Mouse (Mus musculus) kidney, postnatal 4 days (tissue): ENCODE measurements around the gene Ppp2r3a.

Source experiments
- DNase-seq, 2 experiments: peaks; one replicate each; pipeline ENCODE4 v3.0.0; 2021; ENCODE audit warnings: mixed read lengths in 2 of 2

Gene Ppp2r3a

DNA sequence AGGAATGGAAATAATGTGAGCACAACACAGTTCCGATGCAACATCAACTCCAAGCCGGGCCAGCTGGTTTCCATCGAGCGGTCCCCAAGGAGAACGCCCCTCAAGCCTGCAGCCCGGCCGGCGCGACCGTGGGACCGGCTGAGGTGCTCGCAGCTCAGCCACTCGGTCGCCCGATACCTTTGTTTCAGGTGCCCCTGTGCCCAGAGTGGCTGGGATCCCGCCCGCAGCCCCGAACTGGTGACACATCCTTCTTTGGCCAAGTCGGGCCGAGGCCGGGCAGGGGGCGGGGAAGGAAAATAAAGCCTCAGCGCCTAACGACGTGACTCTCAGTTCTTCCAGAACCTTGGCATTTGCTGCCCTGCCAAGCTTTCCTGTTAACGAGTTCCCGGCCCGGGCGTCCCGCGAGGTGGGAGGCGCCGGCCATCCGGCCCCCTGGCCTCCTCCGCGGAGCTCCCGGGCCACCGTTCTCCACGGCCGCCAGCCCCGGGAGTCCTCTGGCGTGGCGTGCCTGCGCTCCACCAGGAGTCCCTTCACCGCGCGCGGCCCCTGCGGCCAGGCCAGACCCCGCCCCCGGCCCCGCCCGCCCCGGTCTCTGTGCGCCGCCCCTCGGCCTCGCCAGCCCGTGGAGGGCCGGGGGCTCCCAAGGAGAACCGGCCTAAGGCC is 483 bp downstream of the Ppp2r3a start:
- DNase-seq, result peak; percentile 86 to 92

DNA sequence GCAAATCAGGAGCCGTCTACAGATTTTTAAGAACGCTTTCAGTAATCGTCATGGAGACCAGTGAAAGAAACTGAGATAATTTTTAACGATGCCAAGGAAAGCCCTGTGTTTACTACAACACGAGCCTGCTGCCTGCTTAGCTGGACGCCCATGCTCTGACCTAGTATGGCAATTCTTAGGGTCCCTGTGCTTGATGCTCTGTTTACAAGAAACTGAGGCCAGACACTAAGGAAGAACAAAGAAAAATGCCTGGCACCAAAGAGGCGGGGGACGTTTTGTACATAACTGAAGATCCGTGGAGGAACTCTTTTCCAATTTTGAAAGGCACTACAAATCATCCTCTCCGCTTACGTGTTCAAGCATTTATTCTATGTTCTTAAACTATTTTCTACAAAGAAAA is 1.1 kb downstream of the Ppp2r3a start:
- peak; percentile 21 to 29 for DNase-seq

DNA sequence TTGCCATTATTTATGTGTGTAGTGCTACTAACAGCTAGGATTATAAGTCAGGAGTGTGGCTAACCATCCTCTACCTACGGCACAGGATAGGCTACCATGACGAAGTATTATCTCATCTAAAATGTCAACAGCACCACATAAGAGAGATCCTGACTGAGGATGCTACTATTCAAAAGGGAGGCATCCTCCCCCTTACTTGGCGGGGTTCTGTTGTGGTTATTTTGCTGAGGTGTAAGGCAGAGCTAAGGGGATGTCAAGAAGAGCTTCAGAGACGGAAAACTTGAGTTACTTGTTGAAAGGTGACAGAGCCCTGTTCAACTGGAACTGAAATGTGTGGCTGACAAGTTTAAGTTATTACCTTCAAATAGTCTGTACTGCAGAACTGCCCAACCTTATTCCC is 2.0 kb downstream of the Ppp2r3a start:
- DNase-seq, result no peak

DNA sequence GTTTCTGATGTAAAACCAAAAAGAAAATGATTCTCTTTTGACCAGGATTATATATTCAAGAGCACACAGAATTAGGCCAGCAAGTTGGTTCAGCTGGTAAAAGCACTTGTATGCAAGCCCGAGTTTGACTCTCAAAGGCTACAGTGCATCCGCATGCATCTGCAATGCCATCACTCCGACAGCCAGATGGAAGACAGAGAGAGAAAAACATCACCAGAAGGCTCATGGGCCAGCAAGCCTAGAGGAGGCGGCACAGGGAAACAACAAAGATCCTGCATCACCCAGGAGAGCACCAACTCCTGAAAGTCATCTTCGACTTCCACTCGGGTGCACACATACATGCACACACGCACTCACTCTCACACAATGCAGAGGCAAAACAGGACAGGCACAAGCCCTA is 4.1 kb downstream of the Ppp2r3a start:
- DNase-seq, result no peak

DNA sequence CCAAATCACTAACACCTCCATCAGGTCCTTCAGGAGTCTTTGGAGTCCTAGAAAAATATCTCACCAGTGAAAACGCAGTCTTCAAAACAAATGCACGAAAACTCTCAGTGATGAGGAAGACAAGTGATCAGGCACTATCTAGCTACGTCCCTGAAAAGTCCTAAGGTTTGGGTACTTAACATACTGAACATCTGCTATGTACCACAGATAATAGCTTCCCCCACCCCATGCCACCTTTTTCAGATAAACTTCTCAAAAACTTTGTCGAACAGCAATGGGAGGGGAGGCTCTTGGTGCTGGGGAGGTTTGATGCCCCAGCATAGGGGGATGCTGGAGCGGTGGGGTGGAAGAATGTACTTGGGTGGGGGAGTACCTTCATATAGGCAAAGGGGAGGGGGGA is 6.1 kb downstream of the Ppp2r3a start:
- DNase-seq, result no peak

DNA sequence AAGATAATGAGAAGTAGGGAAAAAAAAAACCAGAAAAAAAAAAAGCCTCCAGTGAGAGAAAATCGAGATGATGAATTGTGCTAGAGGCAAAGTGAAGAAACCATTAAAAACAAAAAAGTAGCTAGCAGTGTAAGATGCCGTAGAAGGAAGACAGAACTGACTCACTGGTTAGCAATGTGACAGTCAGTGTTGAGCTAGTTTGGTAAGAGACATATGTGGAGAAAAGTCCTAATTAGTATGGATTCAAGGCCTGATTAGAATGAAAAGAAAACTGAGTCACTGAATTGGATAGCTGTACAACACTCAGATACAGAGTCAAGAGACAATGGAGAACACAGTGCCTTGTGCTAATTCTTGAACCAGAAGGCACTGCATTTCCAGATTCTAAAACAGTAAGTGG is 7.9 kb downstream of the Ppp2r3a start:
- DNase-seq, result no peak

DNA sequence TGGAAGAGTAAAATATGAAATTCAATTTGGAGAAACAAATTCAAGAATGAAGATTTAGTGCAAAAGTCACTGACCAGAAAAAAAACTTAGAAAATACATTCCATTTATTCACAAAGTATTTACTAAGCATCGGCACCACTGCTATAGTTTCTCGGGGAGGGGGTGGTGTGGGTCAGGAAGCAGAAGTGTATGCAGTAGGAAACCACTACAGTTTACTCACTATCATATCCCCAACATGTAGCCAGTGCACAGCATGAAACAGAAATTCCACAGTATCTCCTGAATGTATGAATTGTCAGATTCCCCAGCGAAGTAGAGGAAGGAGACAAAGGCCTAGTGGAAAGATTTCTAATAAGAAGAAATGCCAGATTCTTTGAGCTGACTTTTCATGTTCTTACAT is 11.4 kb downstream of the Ppp2r3a start:
- no peak for DNase-seq

DNA sequence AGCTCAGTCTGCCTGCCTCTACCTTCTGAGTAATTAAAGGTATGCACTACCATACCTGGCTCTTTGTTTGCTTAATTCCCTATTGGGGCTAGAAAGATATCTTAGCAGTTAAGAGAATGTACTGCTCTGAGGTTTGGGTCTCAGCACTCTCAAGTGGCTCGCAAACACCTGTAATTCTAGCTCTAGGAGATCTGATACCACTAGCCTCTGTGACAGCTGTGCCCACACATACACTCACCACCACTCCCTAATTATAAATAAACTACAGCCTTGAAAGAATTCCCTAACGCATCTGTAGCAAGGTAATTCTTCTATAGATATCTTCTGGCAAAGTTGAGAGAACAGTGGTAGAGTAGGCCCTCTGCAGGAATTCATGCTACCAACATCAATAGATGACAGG is 15.8 kb downstream of the Ppp2r3a start:
- no peak for DNase-seq

DNA sequence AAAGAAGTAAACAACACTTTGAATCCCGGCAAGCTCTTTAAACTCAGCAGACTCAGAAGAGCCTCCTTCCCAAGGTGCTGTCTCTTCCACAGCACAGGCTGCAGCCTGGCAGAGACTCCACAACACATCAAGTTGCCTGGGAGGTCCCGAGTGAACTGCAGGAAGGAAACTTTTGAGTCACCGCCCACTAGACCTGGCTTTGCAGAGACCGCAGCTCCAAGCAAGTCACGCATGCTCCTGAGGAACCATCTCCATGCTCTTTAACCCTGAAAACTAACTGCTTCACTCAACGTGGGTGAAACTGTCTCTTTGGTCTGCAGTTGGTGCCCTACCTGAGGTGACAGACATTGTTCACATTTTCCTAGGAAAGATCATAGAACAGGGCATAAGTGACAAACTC is 19.6 kb downstream of the Ppp2r3a start:
- DNase-seq, result no peak

DNA sequence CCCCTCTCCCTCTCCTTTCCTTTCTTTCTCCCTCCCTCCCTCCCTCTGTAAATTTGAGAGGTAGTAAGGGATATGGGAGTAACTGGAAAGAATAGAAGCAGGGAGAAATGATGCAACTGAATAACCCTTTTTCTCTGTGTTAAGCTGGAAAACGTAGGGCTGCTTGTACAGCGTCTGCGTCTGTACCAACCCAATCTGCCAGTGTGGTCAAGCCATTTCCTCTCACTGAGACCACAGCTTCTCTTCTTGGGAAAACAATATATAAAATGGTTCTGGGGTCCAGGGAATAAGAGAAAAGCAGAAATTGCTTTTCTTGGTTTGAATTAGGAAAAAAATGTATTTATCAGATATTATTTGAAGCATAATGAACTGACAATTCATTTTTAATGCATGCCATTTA is 21.6 kb downstream of the Ppp2r3a start:
- no peak for DNase-seq

DNA sequence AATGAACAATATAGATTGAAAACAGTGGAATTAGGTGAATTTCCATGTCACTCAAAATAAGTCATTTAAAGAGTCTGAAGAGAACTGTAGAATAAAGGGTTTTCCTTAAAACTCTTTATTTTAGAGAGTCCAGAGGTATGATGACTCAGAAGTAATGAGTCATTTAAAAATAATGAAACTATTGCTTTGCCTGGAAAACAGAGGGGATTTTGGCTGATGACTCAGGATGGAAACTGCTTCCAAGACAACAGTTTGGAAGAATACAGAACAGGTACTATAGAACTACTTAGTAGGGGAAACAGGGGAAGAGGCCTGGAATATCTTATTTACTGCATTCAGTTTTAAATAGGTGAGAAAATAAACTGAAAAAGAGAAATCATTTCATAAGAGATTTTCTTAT is 22.7 kb downstream of the Ppp2r3a start:
- DNase-seq, result no peak

DNA sequence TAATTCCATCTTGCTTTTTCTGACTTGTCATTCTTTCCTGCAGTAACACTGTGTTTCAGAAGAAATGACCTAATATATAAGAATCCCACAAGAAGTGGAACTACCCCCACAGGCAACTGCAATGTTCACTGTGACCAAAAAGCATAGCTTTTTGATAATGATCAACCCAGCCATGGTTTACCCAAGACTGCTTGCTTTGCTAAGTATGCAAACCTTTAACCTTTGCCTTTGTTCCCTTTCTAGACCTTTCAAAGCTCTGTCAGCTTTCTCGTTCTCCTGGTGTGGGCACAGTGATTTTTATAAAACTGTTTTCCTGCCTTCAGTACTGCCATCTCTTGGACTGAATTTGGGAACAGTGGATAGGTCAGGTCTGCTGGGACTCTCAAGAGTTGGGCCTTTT is 43.6 kb downstream of the Ppp2r3a start:
- no peak for DNase-seq

DNA sequence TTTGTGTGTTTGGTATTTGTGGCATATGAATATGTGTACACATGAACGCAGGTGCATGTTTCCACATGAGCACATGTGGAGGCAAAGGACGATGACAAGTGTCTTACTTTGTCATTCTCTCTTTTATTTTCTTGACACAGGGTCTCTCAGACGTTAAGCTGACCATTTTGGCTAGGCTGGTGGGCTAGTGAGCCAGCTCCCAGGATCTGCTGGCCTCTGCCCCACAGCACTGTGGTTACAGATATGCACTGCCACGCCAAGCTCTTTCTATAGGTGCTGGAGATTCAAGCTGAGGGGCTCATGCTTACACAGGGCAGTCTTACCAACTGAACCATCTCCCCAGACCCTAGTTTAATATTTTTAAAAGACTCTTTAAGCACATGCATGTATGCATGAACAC is 45.1 kb downstream of the Ppp2r3a start:
- DNase-seq, result no peak

DNA sequence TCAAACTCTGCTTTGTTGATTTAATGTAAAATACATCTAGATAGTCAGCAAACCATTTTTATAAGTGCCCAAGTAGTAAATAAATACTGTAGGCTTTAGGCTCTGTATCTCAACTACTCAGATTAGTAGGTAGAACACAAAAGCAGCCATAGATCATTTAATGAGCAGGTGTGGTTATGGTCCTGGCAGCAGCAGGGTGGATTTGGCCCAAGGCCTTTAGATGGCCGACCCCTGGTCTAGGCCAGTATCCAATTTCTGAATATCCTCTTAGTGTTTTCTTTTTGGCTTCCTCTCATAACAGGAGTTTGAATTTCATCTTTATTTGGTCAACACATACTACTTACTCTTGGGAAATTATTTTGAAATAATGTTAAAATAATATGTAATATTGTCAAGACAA is 46.4 kb downstream of the Ppp2r3a start:
- no peak for DNase-seq

DNA sequence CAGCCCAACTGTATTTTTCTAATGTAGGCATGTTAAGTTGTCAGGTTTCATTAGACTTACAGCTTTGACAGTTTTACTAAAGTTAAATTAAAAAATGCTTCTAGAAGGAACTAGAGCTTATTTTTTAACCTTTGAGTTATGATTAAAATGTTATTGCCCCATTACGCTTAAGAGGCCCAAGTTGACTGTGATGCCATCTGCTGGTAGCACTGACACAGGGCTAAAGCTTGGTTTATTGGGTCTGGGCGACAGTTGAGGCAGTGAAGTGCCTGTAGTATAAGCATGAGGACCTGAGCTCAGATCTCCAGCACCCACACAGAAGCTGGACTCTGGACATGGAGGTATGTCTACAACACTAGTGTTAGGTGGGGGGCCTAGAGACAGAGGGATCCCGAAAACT is 47.5 kb downstream of the Ppp2r3a start:
- DNase-seq, result no peak

DNA sequence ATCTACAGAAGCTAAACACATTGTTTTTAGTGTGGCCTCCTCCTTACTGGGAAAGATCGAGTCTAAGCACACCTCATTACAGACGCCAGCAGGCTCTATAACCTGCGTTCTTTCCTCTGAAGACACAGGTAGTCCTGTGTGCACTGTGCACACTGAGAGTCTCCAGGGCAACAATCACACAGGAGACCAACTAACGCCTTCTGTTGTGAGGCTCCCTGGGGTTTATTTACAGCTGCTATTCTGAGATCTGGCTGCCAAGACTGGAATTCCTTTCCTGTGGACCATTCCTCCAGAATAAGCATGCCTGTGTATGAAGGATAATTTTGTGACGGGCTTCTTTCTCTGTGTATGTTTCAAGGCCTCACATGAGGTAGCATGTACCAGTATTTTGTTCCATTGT is 51.0 kb downstream of the Ppp2r3a start:
- no peak for DNase-seq

DNA sequence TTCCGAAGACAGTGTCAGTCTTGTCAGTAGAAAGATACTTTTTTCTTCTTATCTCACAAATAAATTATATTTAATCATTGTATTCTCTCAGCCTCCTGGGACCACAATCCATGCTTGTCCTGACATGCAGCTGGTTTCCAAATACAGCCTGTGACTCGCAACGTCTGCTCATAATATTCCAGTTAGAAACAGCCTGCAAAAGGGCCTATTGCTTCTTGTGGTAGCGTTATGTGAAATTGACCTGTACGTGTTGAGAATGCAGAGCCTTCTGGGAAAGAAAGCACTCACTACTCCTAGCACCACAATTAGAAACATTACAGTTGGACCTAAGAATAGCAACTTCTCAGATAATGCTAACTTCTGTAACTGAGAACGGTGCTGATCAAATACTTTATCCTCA is 52.8 kb downstream of the Ppp2r3a start:
- no peak for DNase-seq

DNA sequence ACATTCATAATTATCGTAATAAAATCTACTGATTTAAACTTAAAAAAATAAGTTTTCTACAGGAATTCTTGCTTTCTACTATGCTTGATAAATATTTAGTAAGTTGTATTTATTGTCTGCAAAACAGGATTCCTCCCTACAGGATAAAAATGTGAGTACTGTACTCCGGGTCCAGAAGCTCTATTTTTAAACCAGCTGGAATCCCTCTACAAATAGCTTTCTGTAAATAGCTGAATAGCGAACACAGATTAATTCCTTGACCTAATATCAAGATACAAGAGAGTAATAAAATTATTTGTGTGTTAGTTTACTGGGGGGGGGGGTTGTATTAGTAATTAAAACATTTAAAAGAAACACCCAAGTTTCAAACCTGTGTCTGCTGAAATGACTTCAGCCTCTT is 53.3 kb downstream of the Ppp2r3a start:
- DNase-seq, result no peak

DNA sequence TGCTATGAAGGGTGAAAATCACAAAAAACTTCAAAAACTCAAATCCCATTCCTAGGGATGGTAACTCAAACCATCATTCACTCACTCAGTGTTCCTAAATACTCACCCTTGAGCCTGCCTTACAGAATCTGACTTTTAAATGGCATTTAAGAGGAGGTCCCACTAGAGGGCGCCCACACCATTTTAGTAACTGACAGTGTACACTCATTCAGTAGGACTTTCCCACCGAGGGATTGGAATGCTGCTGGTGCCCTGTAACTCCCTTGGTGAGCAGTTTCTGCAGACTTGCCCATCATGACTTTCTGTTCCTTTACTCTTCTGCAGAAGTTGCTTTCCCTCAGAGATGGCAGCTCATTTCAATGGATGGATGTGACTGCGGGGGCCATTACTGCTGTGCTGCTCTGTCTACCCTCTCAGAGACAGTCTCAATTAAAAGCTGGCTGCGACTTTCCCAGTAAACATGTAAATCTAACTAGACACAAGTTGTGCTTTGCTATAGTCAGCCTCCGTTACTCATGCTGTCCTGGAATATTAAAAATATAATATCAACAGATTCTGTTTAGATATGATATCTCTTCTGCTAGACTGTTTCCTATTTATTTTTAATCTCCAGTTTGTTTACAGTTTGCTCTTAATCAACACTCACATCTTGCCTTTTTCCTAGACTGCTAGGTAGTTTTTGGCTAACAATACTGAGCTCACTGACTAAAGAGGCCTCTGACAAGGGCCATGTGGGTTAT is 69.5 kb downstream of the Ppp2r3a start:
- peak; percentile 92 for DNase-seq

DNA sequence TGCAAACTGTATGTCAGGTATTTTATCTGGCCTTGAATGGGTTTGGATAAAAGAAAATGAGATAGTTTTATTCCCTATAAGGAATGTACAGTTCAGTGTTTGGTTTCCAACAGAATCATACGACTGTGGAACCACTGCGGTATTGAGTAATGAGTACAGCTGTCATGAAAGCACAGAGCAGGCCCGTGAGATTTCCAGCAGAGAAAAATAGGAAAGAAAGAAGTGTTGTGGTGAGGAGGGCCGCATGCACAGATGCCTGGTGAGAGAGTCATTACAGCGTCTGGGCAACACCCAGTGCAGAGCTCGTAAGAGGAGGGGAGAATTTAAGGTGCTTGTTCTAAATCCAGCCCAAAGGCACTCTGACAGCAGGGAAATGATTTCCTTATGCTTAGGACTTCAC is 70.3 kb downstream of the Ppp2r3a start:
- no peak for DNase-seq

DNA sequence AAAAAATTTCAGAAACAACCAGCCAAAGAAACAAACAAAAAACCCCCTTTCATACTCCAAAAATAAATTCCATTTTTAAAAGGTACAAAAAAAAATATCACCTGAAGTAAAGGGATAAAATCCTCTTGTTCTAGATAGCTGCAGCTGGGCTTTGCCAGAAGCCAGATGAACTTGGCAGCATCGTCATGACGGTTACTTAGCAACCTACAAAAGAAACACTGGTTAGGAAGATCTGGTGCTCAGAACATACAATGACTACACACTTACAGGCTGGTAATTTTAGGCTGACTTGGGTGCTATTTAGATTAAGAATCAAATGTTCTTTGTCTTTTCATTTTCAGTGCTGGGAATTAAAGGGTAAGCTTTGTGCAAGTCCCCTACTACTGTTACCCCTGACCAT is 71.4 kb downstream of the Ppp2r3a start:
- DNase-seq, result no peak

DNA sequence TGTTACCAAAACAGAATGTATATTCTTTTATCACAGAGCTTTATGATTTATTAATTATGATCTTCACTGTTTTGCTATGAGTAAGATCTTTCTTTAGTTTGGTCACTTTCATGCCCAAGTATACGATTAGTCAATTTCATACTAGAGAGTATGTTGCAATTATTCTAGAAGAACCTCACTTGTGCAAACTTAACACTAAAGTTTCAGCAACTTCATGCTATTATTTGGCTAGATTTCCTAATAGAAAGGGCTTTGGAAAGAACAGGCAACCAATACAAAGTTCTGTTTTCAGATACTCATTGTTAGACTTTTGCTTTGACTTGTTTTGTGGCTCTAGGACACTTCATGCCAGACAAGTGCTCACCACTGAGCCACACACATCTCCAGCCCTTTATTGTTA is 91.0 kb downstream of the Ppp2r3a start:
- DNase-seq, result no peak

DNA sequence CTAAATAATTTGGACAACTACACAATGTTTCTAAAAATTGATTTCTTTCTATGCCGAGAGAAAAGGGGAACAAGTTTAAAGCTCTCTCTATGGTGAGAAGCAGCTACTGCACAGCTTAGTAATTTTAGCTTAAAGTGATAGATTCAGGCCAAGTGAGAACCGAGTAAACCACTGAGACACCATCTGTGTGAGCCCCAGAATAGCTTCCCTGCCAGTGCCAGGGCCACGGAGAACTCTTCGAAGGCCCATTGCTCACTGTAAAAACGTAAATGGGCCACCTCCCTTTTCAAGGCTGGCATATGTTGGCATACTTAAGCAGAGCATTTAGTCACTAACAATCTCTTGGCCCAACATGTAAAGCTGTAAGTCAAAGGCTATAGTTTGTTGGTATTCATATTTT is 91.5 kb downstream of the Ppp2r3a start:
- no peak for DNase-seq

DNA sequence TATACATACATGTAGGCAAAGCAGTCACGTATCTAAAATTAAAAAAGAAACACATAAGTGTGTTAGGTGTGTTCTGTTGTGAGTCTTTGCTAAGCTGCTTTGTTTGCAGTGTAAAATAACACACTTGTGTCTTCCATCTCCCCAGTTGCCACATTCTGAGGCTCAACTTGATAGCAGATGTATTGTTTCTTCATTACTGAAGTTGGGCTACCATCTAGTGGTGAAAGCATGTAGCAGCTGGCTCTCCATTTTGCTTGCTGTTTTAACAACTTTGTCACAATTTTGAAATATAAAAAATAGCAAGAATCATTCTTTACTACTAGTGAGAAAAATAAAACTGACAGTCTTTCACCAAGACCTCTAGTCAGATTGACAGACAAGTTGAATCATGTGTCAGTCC is 92.2 kb downstream of the Ppp2r3a start:
- peak; percentile 4 to 13 for DNase-seq

DNA sequence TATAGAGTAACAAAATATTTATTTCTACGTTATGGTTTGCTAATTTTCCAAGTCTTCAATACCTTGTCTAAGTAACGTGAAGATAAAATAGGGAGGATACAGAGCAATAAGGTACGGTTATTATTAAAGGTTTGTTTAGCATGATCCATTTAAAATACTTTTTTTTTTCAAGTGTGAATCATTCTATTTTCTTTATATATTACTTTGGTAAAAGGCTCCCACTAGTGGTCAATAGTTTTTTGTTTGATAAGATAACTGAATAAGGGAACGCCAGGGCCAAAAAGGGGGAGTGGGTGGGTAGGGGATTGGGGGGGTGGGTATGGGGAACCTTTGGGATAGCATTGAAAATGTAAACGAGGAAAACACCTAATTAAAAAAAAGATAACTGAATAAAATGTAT is 98.7 kb downstream of the Ppp2r3a start:
- DNase-seq, result no peak
